Mouse (Mus musculus) C2C12 (cell line): ENCODE measurements at regions not wholly inside any gene's neighbourhood (a gene's known extent, or its start where the extent isn't known, plus 50 kb on each side); places are given as distances from the start of the nearest gene placed in this dataset.

Source experiments
- H3K27me3 ChIP-seq: one replicate; pipeline ENCODE4 v1.6.1; 2011; ENCODE audit not compliant: control insufficient read depth, insufficient read depth, insufficient read length
- H3K36me3 ChIP-seq: one replicate; pipeline ENCODE4 v1.6.1; 2011; ENCODE audit not compliant: control insufficient read depth, insufficient read depth
- H3K4me3 ChIP-seq: one replicate; pipeline ENCODE4 v1.5.1; 2011; ENCODE audit warnings: mild to moderate bottlenecking, control low read depth; ENCODE audit not compliant: poor library complexity, insufficient read depth, severe bottlenecking
- H3K79me2 ChIP-seq: one replicate; pipeline ENCODE4 v1.6.1; 2011; ENCODE audit not compliant: control insufficient read depth, insufficient read depth
- H3K79me3 ChIP-seq: one replicate; pipeline ENCODE4 v1.6.1; 2011; ENCODE audit warnings: low read depth, control low read depth
- H3ac ChIP-seq: one replicate; pipeline ENCODE3; 2011; ENCODE audit warnings: low read depth; ENCODE audit not compliant: control insufficient read depth, insufficient read length
- CEBPB ChIP-seq: IDR thresholded peaks from one replicate; pipeline ENCODE4 v1.6.1; 2011; ENCODE audit warnings: low read depth, mild to moderate bottlenecking, control low read depth, moderate library complexity
- CTCF ChIP-seq: IDR thresholded peaks from one replicate; pipeline ENCODE4 v1.5.1; 2011; ENCODE audit not compliant: control insufficient read depth, insufficient read depth, insufficient read length
- FOSL1 ChIP-seq: IDR thresholded peaks from one replicate; pipeline ENCODE4 v1.8.0; 2011; ENCODE audit warnings: mild to moderate bottlenecking, low read length; ENCODE audit not compliant: poor library complexity, insufficient read depth, severe bottlenecking
- MAX ChIP-seq: IDR thresholded peaks from one replicate; pipeline ENCODE4 v1.6.1; 2011; ENCODE audit warnings: mild to moderate bottlenecking, control low read depth
- MYOD1 ChIP-seq: IDR thresholded peaks from one replicate; pipeline ENCODE4 v1.6.1; 2011; ENCODE audit warnings: low read depth; ENCODE audit not compliant: control insufficient read depth, insufficient read length
- MYOG ChIP-seq: IDR thresholded peaks from one replicate; pipeline ENCODE4 v1.6.1; 2011; ENCODE audit not compliant: control insufficient read depth, insufficient read length; ENCODE audit errors: extremely low read depth
- USF1 ChIP-seq: IDR thresholded peaks from one replicate; pipeline ENCODE4 v1.6.1; 2011; ENCODE audit warnings: low read depth, mild to moderate bottlenecking, control low read depth, moderate library complexity

DNA sequence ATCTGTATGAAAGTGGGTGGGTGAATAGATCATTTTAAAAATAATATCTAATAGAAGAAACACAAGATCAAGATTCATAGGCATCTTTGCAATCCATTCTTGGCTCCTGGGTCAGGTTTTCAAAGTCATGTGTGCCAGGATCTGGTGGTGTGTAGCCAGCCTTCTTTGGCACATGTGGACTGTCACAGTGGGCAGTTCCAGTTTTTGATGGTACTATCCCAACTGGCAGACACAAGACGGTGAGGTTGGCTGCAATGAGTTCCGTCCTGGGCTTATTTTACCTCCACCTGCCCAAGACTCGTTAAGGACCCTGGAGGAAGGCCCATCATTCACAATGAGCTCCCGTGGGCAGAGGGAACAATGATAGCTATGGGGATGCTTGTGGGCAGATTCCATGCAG lies 435.1 kb upstream of the Nrp1 start:
- H3ac ChIP-seq = no peak overlapping the region
- no peak for TF ChIP-seq MYOG
- TF ChIP-seq CTCF = no peak
- TF ChIP-seq CEBPB = no peak
- no peaks in the 10 kb centered on the region for H3K27me3 ChIP-seq
- no peaks in the 10 kb centered on the region for H3K79me3 ChIP-seq
- H3K36me3 ChIP-seq = no peaks in the 10 kb centered on the region
- H3K79me2 ChIP-seq = no peaks in the 10 kb centered on the region
- H3K4me3 ChIP-seq = no peak overlapping the region

DNA sequence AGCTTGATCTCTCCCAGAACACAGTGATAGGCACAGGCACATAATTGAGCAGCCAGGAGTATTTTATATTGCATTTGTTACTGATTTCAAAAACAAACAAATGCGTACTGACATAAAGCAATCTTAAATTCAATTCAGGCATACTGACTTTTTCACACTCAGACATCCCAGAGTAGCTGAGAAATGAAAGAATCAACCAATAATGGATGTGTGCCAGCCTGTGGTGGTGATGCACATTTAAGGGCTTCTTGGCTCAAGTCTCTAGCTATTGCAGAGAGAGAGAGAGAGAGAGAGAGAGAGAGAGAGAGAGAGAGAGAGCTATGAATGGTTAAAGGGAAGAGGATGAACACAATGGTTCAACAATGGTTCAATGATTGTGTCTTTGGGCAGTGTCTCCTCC lies 426.1 kb upstream of the Nrp1 start:
- no peak for TF ChIP-seq MYOG
- TF ChIP-seq FOSL1 = no peak
- TF ChIP-seq CEBPB = no peak
- no peak for TF ChIP-seq MYOD1
- no peak for TF ChIP-seq USF1
- TF ChIP-seq CTCF = no peak
- no peak for TF ChIP-seq MAX
- H3K79me3 ChIP-seq = no peaks in the 10 kb centered on the region
- H3K4me3 ChIP-seq = no peak overlapping the region
- no peaks in the 10 kb centered on the region for H3K79me2 ChIP-seq
- H3K36me3 ChIP-seq = no peaks in the 10 kb centered on the region
- no peaks in the 10 kb centered on the region for H3K27me3 ChIP-seq
- no peak overlapping the region for H3ac ChIP-seq

DNA sequence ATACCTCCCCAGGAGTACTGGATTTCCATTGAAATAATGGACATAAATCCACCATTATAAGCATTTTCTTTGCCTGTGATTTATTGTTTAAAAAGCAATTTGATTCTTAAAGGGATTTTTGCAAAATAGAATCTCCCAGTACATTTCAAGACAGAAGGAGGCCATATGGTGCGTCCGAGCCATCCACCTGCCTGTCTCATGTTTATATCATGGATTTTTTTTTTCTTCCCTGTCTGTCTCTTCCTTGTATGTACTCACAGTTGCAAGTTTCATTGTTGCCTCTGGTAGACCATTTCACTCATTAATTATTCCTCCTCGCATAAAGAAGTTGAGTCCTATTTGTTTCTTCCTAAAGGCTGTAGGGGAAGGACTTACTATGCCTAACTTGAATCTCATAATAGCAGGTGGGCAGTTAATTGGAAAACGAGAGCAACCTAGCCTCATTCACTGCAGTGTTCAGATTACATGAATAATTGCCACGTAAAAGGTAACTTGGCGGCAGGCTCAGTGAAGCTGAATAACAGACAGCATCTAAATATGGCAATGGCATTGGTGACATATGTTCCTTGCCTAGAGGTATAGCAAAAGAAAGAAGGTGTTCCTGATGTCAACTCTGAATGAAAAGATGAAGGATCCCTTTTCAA lies 421.5 kb upstream of the Nrp1 start:
- Histone ChIP-seq H3K79me2 (no peaks in the 10 kb centered on the region), H3K36me3 (no peaks in the 10 kb centered on the region), H3K4me3 (no peak overlapping the region), H3ac (no peak overlapping the region), H3K79me3 (no peaks in the 10 kb centered on the region), H3K27me3 (no peaks in the 10 kb centered on the region)
- TF ChIP-seq CEBPB (no peak), FOSL1 (no peak), CTCF (no peak), USF1 (no peak), MAX (no peak), MYOD1 (no peak), MYOG (no peak)

DNA sequence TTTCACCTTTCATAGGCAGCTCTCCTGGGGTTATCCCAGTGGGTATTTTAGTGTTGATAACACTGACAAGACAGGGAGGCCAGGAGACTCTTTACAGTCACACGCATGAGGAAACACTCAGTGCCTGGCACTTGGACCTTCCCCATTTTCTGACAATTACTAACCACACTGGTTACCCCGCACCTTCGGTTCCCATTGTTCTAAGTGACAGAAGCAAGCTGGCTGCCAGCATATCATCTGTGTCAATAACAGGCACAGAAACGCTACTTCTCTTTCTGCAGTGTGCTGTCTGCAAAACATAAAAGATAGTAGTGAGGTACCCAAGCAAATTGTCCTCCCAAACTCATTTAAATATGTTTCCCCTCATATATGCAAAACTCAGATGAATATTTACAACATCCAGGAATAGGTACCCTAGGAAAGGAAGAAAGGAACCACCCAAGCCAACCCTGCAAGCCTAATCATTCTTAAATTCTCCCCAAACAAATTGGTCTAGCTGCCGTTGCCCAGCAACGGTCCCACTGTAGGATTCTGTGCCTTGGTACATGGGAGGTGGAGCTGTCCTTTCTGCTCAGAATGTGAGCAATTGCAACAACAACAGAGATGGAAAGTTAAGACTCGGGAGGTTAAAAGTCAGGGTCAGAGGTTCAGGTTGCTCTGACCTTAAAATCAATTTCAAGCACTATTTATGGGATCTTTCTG lies 419.0 kb upstream of the Nrp1 start:
- Histone ChIP-seq H3K79me3 (no peaks in the 10 kb centered on the region), H3K4me3 (no peak overlapping the region), H3K27me3 (no peaks in the 10 kb centered on the region), H3ac (no peak overlapping the region), H3K79me2 (no peaks in the 10 kb centered on the region), H3K36me3 (no peaks in the 10 kb centered on the region)
- TF ChIP-seq USF1 (no peak), MYOG (no peak), MAX (no peak), CEBPB (no peak), CTCF (no peak), MYOD1 (no peak), FOSL1 (no peak)

DNA sequence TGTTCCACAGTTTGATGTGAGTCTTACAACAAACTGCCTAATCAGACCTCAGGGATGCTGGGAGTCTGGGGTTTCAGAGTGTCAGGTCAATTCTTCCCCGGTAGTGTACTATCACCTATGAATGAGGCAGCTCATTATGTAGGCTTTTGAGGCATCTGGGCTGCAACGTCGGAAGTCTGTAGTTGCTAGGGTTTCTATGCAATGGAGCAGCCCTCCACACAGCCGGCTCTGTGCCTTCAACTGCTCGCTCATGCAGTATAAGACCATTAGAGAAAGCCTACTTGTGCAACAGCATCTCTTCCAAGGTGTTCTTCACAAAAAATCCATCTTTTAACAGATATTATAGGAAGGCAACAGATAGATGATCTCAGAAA lies 418.4 kb upstream of the Nrp1 start:
- H3K79me2 ChIP-seq = no peaks in the 10 kb centered on the region
- TF ChIP-seq MYOG = no peak
- TF ChIP-seq CEBPB = no peak
- TF ChIP-seq USF1 = no peak
- TF ChIP-seq MYOD1 = no peak
- TF ChIP-seq MAX = no peak
- no peak for TF ChIP-seq CTCF
- no peak for TF ChIP-seq FOSL1
- no peak overlapping the region for H3K4me3 ChIP-seq
- H3ac ChIP-seq = no peak overlapping the region
- H3K36me3 ChIP-seq = no peaks in the 10 kb centered on the region
- H3K27me3 ChIP-seq = no peaks in the 10 kb centered on the region
- H3K79me3 ChIP-seq = no peaks in the 10 kb centered on the region

GRCm38 (mm10) chr8:127942319-127942718 lies 416.1 kb upstream of the Nrp1 start:
- Histone ChIP-seq H3K79me3 (no peaks in the 10 kb centered on the region), H3K27me3 (no peaks in the 10 kb centered on the region)
- TF ChIP-seq MYOG = no peak
- TF ChIP-seq CTCF = no peak
- TF ChIP-seq MYOD1 = no peak
- no peak for TF ChIP-seq FOSL1
- TF ChIP-seq CEBPB = no peak
- TF ChIP-seq USF1 = no peak
- no peak for TF ChIP-seq MAX

More at GRCm38 (mm10) chr8:127942319-127942718, 416.1 kb upstream of the Nrp1 start:
- Histone ChIP-seq H3K79me2 (no peaks in the 10 kb centered on the region), H3K4me3 (no peak overlapping the region), H3ac (no peak overlapping the region), H3K36me3 (no peaks in the 10 kb centered on the region)
